Mouse (Mus musculus): ENCODE data around the gene Pak3. TPM values are rescaled to one million over a fixed set of nuclear protein-coding genes. Genes with fewer than 3 reads are reported as not detected.

The Pak3 gene
- 0.68 TPM for polyA plus RNA-seq (2014; fragmentation: Illumina TruSeq; extraction: RNeasy Lipid Tissue Mini Kit (QIAGEN cat#74804); ENCODE audit: low read depth, low replicate concordance)

DNA sequence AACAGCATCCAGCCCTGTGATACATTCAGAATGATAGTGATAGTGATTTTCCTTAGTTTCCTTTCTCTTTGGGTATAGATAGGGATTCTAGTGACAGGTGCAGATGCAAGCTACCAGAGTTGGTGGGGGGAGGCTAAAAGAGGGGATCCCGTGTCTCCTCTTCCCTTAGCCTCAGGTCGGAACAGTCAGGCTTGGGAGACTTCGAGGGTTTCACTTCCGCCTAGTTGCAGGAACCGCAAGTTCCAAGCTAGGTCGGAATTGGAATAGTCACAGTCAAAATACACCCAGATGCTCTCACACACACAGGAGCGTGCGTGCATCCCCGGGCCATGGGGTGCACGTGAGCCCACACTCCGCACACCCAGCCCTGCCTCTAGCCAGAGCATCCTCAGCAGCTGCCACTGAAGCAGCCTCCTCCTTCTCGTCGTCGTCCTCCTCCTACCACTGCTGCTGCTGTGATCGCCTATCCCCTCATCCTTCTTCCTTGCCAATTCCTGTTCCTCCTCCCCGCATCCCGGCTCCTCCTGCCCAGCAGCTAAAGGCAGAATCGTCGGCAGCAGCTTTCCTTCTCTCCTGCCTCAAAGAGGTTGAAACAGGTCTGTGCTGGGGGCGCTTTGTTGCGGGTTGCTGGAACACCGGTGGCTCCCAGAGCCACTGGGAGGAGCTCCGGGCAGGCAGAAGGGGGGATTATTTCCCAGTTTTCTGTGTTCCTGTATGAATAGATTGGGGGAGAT lies at the start of gene Pak3:
Pak3 (plus strand) TSS at position 424 of the 734 bp plus-strand sequence.

DNA sequence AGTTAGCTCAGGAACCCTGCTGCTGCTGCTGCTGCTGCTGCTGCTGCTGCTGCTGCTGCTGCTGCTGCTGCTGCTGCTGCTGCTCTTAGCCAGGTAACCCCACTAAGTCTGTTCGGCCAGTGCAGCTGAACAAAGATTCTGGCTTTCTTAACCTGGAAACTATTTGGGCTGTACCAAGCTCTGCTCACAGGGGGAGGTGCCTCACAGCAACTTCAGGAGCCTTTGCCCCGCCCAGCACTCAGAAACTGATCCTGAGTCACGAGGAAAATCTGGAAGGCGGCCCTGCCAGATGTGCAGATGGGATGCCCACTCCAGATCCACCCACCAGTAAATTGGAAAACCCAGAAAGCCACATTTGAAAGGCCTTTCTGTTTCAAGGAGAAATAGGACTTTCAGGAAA lies 308.8 kb downstream of the Pak3 start, which contains the start of gene Capn6:
Capn6 (minus strand) TSS at position 203 of the 400 bp plus-strand sequence.

Other genes starting within 250 kb of the Pak3 start
- gene Chrdl1, start 124.3 kb upstream of the Pak3 start, polyA plus RNA-seq (2014; fragmentation: Illumina TruSeq; extraction: RNeasy Lipid Tissue Mini Kit (QIAGEN cat#74804); ENCODE audit: low read depth, low replicate concordance) = 112 TPM